In genomic region chr14:27808080-27808479, GRCm38 (mm10) we compare ENCODE assay signal across 9 mouse cellular contexts.
A peak's percentile ranks its signal among the peaks of the same experiment; 100 is the strongest.
DNase-seq lines count a peak whose midpoint lies in the region; ATAC-seq and TF ChIP-seq lines count a peak whose summit lies in the region.
"Had no signal": no experiment of that assay in that cellular context is flagged by ENCODE, and none has a peak within 500 bp of the region (broad histone marks: within the 10 kb centered on the region; RNA-seq: fewer than 3 reads in every experiment).

No protein-coding gene starts in this region.

- TF ChIP-seq POLR2A in cortical plate, adult 2 months (IDR thresholded peaks at IDR 0.05; ENCODE audit: extremely low read depth, insufficient read depth, low read length), result no peak

- peaks cover 11% of the 10 kb centered on the region for H3K4me1 ChIP-seq in midbrain, embryonic 11.5 days (ENCODE audit: control insufficient read depth, insufficient read depth, low read length)
- peaks cover 12% of the 10 kb centered on the region for H3K4me1 ChIP-seq in midbrain, embryonic 13.5 days (replicated peaks)
- peaks cover 8% of the 10 kb centered on the region; the same call in 1 of the 2 replicates for H3K4me1 ChIP-seq in cortical plate, adult 2 months (ENCODE audit: control insufficient read depth, insufficient read depth, low read length)
- H3K4me1 ChIP-seq in heart, embryonic 14.5 days (ENCODE audit: control insufficient read depth in 2 of 2, insufficient read depth in 2 of 2, low read length in 2 of 2), result peaks cover 3 to 8% of the 10 kb centered on the region in 2 experiments
- H3K4me1 ChIP-seq: neural tube, embryonic 12.5 days had no signal

- TF ChIP-seq CTCF in cortical plate, adult 2 months (IDR thresholded peaks at IDR 0.05; ENCODE audit: extremely low read depth, insufficient read depth, low read length), result peak; percentile 94

- H3K36me3 ChIP-seq in midbrain, embryonic 11.5 days (ENCODE audit: control insufficient read depth, insufficient read depth, low read length), result no peaks in the 10 kb centered on the region
- no peaks in the 10 kb centered on the region for H3K36me3 ChIP-seq in midbrain, embryonic 13.5 days
- no peaks in the 10 kb centered on the region for H3K36me3 ChIP-seq in heart, embryonic 14.5 days (ENCODE audit: control insufficient read depth, insufficient read depth, low read length)
- H3K36me3 ChIP-seq: neural tube, embryonic 12.5 days had no signal

- H3K4me3 ChIP-seq in midbrain, embryonic 11.5 days (ENCODE audit: low read depth, low read length), result no peak overlapping the region
- no peak overlapping the region for H3K4me3 ChIP-seq in midbrain, embryonic 13.5 days (replicated peaks)
- no peak overlapping the region for H3K4me3 ChIP-seq in cortical plate, adult 2 months (ENCODE audit: insufficient read depth, low read length)
- no peak overlapping the region for H3K4me3 ChIP-seq in heart, embryonic 14.5 days (ENCODE audit: control insufficient read depth in 1 of 2, insufficient read depth in 1 of 2, low read depth in 1 of 2, low read length in 2 of 2)
- H3K4me3 ChIP-seq: neural tube, embryonic 12.5 days had no signal

- 5% methylated on average over 9 of the region's 9 CpGs for WGBS in midbrain, embryonic 11.5 days
- 6% methylated on average over 9 of the region's 9 CpGs for WGBS in midbrain, embryonic 13.5 days
- 2% methylated on average over 9 of the region's 9 CpGs for WGBS in heart, embryonic 14.5 days

- H3K27me3 ChIP-seq in midbrain, embryonic 11.5 days (ENCODE audit: control insufficient read depth, insufficient read depth, low read length), result no peaks in the 10 kb centered on the region
- peaks cover 6% of the 10 kb centered on the region for H3K27me3 ChIP-seq in midbrain, embryonic 13.5 days
- no peaks in the 10 kb centered on the region for H3K27me3 ChIP-seq in heart, embryonic 14.5 days (ENCODE audit: control insufficient read depth, insufficient read depth, low read length)
- H3K27me3 ChIP-seq: neural tube, embryonic 12.5 days had no signal

- H3K4me2 ChIP-seq in midbrain, embryonic 11.5 days, result no peak overlapping the region
- H3K4me2 ChIP-seq in midbrain, embryonic 13.5 days (replicated peaks), result no peak overlapping the region
- H3K4me2 ChIP-seq in heart, embryonic 14.5 days (ENCODE audit: low read length), result peak overlapping the region; percentile 47
- H3K4me2 ChIP-seq: neural tube, embryonic 12.5 days had no signal

- no peak overlapping the region for H3K27ac ChIP-seq in midbrain, embryonic 11.5 days (ENCODE audit: low read depth, low read length)
- no peak overlapping the region for H3K27ac ChIP-seq in midbrain, embryonic 13.5 days
- H3K27ac ChIP-seq in cortical plate, adult 2 months (ENCODE audit: insufficient read depth, low read length), result no peak overlapping the region
- no peak overlapping the region for H3K27ac ChIP-seq in heart, embryonic 14.5 days (replicated peaks in 1 of 2; ENCODE audit: control insufficient read depth in 1 of 2, insufficient read depth in 1 of 2, low read depth in 2 of 2, low read length in 2 of 2)
- H3K27ac ChIP-seq: neural tube, embryonic 12.5 days had no signal

- H3K9me3 ChIP-seq in midbrain, embryonic 11.5 days (ENCODE audit: control insufficient read depth, low read length), result no peaks in the 10 kb centered on the region
- H3K9me3 ChIP-seq in midbrain, embryonic 13.5 days, result no peaks in the 10 kb centered on the region
- 0 out of 2 replicates have a peak, but pooled peaks cover 4% of the 10 kb centered on the region for H3K9me3 ChIP-seq in heart, embryonic 14.5 days (ENCODE audit: control insufficient read depth, low read length)
- H3K9me3 ChIP-seq: neural tube, embryonic 12.5 days had no signal

- intact Hi-C loops in left cerebral cortex, postnatal 4 days (cut with DNase I), result loop anchor here (5.0 to 10.0 kb wide), 2 partner anchors 1287 to 1634 kb away; no protein-coding TSS in a partner anchor

- ATAC-seq in midbrain, embryonic 11.5 days (ENCODE audit: low FRiP score), result no peak
- ATAC-seq in midbrain, embryonic 13.5 days, result no peak
- ATAC-seq in heart, embryonic 14.5 days (ENCODE audit: insufficient number of reproducible peaks, insufficient read depth, low FRiP score, low read depth), result no peak

- H3K9ac ChIP-seq in midbrain, embryonic 11.5 days (ENCODE audit: low read length), result no peak overlapping the region
- no peak overlapping the region for H3K9ac ChIP-seq in midbrain, embryonic 13.5 days (replicated peaks)
- no peak overlapping the region for H3K9ac ChIP-seq in heart, embryonic 14.5 days (ENCODE audit: low read length)
- H3K9ac ChIP-seq: neural tube, embryonic 12.5 days had no signal

- peak; percentile 95 for DNase-seq in midbrain, embryonic 11.5 days (ENCODE audit: low spot score, missing footprints)
- DNase-seq in adrenal gland, adult 18-20 months (ENCODE audit: low spot score in 2 of 2), result peak; percentile 43 to 61
- peak; percentile 46 for DNase-seq in left cerebral cortex, postnatal 4 days
- peak; percentile 13 for DNase-seq in ovary, postnatal 36 days (ENCODE audit: low spot score)
- no peak for DNase-seq in yolk sac, embryonic 10.5 days (ENCODE audit: low spot score)
